Mouse (Mus musculus) large intestine, adult 2 months (tissue): ENCODE measurements around the gene Cmtr1. TPM values are rescaled to one million over a fixed set of nuclear protein-coding genes. Genes with fewer than 3 reads are reported as not detected.

Source experiments
- DNase-seq: peaks from one replicate; pipeline ENCODE4 v3.0.0-alpha.2; 2012; ENCODE audit warnings: low read depth, low spot score
- WGBS: fragments of 180-500 bp; shearing (Covaris S2); methylation state at CpG from one replicate; pipeline ENCODE4 v1.1.7; 2018; 5-methylcytosine and 5-hydroxymethylcytosine counted together
- polyA plus RNA-seq: library from polyadenylated mRNA; depleted of rRNA; stranded (reverse); fragments of >200 nt; gene quantifications from 2 replicates; pipeline ENCODE4 v1.2.3, GENCODE M21; 2012

Cmtr1 gene
- polyA plus RNA-seq, 1 experiment: 19.6 TPM

- 83% methylated on average over 10 of the region's 10 CpGs for WGBS
- no peak for DNase-seq
Observed at GRCm38 (mm10) chr17:29668051-29668986, 7.9 kb downstream of the Cmtr1 start.

- no peak for DNase-seq
- WGBS: 97% methylated on average over 4 of the region's 4 CpGs
Observed at GRCm38 (mm10) chr17:29669030-29669429, 8.6 kb downstream of the Cmtr1 start.

GRCm38 (mm10) chr17:29669936-29670335, 9.5 kb downstream of the Cmtr1 start:
- no peak for DNase-seq

GRCm38 (mm10) chr17:29671021-29671420, 10.6 kb downstream of the Cmtr1 start:
- no peak for DNase-seq
- 63% methylated on average over 2 of the region's 2 CpGs for WGBS

- 94% methylated on average over 4 of the region's 4 CpGs for WGBS
- DNase-seq: no peak
Observed at GRCm38 (mm10) chr17:29673325-29673724, 12.9 kb downstream of the Cmtr1 start.

GRCm38 (mm10) chr17:29678526-29678925, 18.1 kb downstream of the Cmtr1 start:
- WGBS: 81% methylated on average over 8 of the region's 8 CpGs
- DNase-seq: no peak

GRCm38 (mm10) chr17:29679038-29679767, 18.8 kb downstream of the Cmtr1 start:
- WGBS: 87% methylated on average over 6 of the region's 6 CpGs
- DNase-seq: no peak

GRCm38 (mm10) chr17:29680174-29680573, 19.8 kb downstream of the Cmtr1 start:
- 82% methylated on average over 2 of the region's 2 CpGs for WGBS
- DNase-seq: no peak

- 82% methylated on average over 2 of the region's 2 CpGs for WGBS
- no peak for DNase-seq
Observed at GRCm38 (mm10) chr17:29680921-29681320, 20.5 kb downstream of the Cmtr1 start.

- 93% methylated on average over 9 of the region's 9 CpGs for WGBS
- DNase-seq: no peak
Observed at GRCm38 (mm10) chr17:29681669-29682068, 21.3 kb downstream of the Cmtr1 start.

GRCm38 (mm10) chr17:29682261-29682660, 21.9 kb downstream of the Cmtr1 start:
- 91% methylated on average over 7 of the region's 7 CpGs for WGBS
- no peak for DNase-seq

- WGBS: 94% methylated on average over 2 of the region's 2 CpGs
- DNase-seq: no peak
Observed at GRCm38 (mm10) chr17:29683127-29683526, 22.7 kb downstream of the Cmtr1 start.

- 93% methylated on average over 4 of the region's 4 CpGs for WGBS
- no peak for DNase-seq
Observed at GRCm38 (mm10) chr17:29684275-29684674, 23.9 kb downstream of the Cmtr1 start.

- DNase-seq: no peak
- over 99% methylated on average over 5 of the region's 5 CpGs for WGBS
Observed at GRCm38 (mm10) chr17:29686771-29687170, 26.4 kb downstream of the Cmtr1 start.

- DNase-seq: no peak
- WGBS: 96% methylated on average over 6 of the region's 6 CpGs
Observed at GRCm38 (mm10) chr17:29687373-29687772, 27.0 kb downstream of the Cmtr1 start.

GRCm38 (mm10) chr17:29688610-29689009, 28.2 kb downstream of the Cmtr1 start:
- 97% methylated on average over 10 of the region's 10 CpGs for WGBS
- no peak for DNase-seq

GRCm38 (mm10) chr17:29690257-29690656, 29.9 kb downstream of the Cmtr1 start:
- 82% methylated on average over 6 of the region's 6 CpGs for WGBS

GRCm38 (mm10) chr17:29692827-29693226, 32.4 kb downstream of the Cmtr1 start:
- no peak for DNase-seq
- WGBS: 82% methylated on average over 2 of the region's 2 CpGs

More at GRCm38 (mm10) chr17:29690257-29690656, 29.9 kb downstream of the Cmtr1 start:
- no peak for DNase-seq

- WGBS: 61% methylated on average over 2 of the region's 2 CpGs
- no peak for DNase-seq
Observed at GRCm38 (mm10) chr17:29693571-29693970, 33.2 kb downstream of the Cmtr1 start.

GRCm38 (mm10) chr17:29694516-29694915, 34.1 kb downstream of the Cmtr1 start:
- DNase-seq: no peak
- 88% methylated on average over 4 of the region's 4 CpGs for WGBS

GRCm38 (mm10) chr17:29696940-29697339, 36.5 kb downstream of the Cmtr1 start:
- no peak for DNase-seq
- WGBS: 93% methylated on average over 8 of the region's 8 CpGs
